Mouse (Mus musculus) 416B (cell line): ENCODE results near the gene Atp8b5.

Source experiments
- DNase-seq: peaks from one replicate; pipeline ENCODE4 v3.0.0; 2011; ENCODE audit warnings: low read depth

Atp8b5 gene

DNA sequence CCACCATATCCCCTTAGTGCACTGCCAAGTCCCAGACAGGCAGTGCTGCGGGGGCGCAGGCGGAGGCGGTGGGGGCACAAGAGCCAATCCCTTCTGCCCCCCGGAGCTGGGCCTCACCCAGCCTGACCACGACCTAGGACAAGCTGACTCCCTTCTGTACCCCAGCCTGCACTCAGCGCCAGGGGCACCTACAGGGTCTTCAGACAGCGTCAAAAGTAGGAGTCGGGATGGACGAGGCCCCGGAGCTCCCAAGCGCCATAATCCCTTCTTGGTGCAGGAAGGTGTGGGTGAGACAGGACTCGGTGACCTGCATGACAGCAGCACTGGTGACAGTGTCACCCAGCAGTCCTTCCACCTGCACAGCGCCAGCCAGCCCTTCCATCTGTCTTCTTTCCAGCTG is 147.8 kb downstream of the Atp8b5 start:
- no peak for DNase-seq

DNA sequence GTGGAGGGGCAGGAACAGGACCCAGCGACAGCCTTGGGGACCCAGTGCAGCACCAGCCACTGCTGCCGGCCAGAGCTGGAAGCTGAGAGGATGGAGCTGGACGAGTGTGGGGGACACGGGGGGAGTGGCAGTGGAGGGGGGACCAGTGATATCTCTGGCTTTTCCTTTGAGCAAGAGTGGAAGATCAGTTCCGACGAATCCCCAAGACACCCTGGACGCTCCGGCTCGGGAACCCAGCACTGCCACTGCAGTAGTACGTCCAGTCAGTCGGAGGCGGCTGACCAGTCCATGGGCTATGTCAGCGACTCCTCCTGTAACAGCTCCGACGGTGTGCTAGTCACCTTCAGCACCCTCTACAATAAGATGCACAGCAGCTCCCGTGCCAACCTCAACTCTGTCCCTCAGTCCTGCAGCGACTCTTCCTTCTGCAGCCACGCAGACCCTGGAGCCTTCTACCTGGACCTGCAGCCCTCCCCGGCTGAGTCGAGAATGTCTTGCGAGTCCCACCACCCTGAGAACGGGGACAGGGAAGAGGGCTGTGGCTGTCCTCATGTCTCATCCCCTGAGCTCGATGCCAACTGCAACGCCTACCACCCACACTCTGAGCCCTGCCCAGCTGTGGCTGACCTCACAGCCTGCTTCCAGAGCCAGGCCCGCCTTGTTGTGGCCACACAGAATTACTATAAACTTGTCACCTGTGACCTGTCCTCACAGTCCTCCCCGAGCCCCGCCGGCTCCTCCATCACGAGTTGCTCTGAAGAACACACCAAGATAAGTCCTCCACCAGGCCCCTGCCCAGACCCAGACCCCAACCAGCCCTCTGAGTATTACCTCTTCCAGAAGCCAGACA is 148.5 kb downstream of the Atp8b5 start:
- no peak for DNase-seq

DNA sequence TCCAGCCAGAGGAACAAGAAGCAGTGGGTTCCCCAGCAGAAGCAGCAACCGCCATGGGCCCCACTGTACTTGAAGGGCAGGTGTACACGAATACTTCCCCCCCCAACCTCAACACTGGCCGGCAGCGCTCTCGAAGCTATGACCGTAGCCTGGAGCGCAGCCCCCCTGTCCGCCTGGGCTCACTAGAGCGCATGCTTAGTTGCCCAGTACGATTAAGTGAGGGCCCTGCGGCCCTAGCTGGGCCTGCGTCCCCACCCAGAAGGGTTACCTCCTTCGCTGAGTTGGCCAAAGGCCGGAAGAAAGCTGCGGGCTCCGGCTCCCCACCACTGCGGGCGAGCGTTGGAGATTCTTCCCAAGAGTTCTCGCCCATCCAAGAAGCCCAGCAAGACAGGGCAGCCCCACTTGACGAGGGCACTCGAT is 149.1 kb downstream of the Atp8b5 start:
- DNase-seq = no peak

DNA sequence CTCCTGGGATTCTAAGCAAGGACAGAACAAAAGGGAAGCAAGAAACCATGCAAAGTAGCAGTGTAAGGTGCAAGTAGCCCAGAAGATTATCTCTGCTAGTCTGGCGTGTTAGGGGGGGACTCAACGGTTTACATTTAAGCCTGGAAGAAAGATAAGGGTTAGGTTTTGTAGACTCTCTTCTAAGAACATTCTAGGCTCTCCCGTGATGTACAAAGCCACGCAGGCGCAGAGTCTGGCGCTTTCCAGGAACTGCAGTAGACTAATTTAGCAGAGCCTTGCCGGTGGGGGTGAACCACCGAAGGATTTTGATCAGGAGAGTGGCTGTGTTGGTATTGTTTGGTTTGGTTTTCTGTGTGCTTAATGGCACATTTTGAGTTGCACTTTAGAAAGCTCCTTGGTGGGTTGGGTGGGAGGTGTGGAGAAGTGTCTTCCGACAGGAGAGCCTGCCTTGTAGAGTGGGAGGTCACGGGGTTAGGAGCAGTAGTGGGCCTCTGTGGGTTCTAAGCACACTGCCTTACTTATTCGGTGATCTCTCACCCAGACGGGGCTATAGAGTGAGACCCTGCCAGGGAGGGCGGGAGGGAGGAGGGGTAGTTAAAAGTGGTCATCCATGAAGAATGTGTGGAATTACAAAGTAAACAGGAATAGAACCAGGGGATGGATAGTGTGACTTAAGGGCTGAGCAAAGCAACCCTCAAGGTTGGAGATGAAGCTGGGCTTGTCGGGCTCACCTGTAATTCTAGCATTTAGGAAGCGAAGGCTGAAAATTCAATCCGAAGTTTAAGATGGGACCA is 150.5 kb downstream of the Atp8b5 start:
- DNase-seq = no peak

DNA sequence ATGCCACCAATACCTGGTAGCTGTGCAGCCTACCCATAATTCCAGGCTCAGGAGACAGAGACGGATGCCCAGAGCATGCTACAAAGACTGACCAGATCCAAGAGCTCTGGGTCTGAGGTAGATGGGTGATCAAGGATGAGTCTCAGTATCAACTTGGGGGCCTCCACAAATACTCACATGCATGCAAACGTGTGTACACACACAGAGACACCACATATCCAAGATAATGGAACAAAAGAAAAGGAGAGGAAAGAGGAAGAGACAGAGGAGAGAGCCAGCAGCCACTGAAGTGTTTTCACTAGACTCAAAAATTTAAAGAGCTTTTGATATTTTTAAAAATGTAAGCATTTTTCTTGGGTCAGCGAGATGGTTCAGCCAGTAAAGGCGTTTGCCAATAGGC is 151.5 kb downstream of the Atp8b5 start:
- no peak for DNase-seq

DNA sequence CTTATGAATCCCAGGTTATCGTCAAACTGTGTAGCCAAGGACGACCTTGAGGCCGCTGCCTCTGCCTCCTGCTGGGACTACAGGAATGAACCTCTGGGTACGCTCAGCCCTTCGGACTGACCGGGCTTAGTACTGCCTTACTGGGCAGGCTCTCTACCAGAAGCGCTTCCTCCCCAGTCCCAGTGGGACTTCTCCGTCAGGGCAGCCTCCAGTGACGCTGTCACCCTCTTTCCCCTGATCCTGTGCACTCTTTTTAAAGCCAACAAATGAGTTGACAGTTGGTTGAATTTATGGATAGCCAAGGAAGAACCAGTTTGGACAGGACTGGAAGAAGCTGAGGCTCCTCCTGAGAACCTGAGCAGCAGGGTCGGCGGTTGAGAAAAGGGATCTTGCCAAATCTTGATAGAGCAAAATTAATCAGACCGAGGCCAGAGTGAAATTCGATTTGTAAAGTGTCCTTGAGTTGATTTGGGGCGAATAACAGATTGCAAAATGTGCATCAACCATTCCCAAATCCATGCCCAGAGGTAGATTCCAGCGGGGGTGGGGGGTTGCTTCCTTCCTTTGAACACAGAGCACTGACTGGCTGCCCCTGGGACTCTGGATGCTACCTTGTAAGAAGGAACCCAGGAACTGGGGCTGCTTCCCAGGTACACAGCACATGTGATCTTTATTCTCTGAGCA is 152.2 kb downstream of the Atp8b5 start:
- no peak for DNase-seq

DNA sequence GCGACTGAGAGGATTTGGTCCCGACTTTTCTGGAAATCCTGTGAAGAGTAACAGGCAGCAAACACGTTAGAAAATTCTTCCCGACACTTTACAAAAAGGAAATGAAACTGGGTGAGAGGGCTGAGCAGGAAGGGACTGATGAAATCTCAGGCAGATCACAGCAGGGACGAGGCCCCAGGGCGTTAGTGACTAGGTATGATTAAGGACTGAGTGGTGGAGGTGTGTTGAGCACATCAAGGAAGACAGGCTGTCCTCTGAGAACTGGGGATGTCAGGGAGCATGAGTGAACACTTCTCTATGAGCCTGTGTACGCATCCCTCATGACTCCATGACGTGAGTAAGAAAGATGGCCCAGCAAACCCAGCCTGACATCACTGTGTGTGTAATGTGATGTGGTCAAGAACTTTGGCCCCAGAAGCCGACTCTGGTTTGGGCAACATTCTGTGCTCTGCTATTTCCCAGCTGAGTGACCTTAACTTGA is 152.9 kb downstream of the Atp8b5 start:
- DNase-seq = no peak

DNA sequence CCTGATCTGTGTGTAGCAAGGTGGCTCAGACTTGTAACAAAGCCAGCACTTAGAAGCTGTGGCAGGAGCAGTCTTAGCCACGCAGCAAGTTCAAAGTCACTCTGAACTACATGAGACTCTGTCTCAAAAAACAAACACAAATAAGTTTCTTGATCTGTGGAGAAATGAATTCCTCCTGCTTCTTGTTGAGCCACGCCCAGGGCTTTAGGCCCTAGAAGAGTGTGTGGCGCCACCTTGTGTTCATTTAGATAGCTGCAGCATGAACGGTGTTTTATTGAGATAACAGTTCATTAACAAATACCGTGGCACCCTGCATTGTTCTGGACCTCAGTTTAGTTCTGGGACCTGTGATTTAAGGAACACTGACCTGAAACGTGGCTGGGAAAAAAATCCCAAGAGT is 153.3 kb downstream of the Atp8b5 start:
- DNase-seq = peak; percentile 81

DNA sequence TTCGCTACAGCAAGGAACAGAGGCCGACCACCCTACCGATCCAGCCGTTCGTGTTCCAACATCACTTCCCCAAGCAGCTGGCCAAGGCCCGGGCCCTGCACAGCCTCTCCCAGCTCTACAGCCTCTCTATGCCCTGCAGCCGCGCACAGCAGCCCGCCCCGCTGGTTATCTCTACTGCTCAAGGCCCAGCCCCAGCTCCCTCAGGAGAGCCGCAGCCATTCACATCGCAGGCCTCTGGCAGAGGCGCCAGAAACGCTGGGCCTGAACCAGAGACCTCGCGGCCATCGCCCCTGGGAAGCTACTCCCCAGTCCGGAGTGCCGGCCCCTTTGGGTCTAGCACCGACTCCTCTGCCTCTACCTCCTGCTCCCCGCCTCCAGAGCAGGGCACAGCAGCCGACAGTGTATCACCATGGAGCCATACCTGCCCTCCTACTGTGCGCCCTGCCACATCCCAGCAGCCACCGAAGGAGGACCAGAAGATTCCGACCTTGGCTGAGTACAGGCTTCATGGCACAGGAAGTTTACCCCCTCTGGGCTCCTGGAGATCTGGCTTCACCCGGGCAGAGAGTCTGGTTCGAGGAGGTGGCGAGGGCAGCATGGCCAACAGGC is 154.8 kb downstream of the Atp8b5 start:
- no peak for DNase-seq
